Mouse (Mus musculus): ENCODE results near the gene Gm5134. TPM values are rescaled to one million over a fixed set of nuclear protein-coding genes. Genes with fewer than 3 reads are reported as not detected.

Gene Gm5134
- total and polyA plus RNA-seq, 3 experiments, result not detected

GRCm38 (mm10) chr10:75910698-75911097 is 43.6 kb upstream of the Gm5134 start:
- Histone ChIP-seq H3K4me3 (ENCODE audit: control insufficient read depth in 1 of 2, insufficient read depth in 1 of 2, low read depth in 2 of 2, low read length in 2 of 2) (no peak overlapping the region), H3K4me1 (ENCODE audit: control insufficient read depth in 1 of 2, insufficient read depth in 2 of 2, low read length in 2 of 2) (peaks cover 0 to 5% of the 10 kb centered on the region in 2 experiments; a peak in 1 of 4 replicates), H3K27ac (ENCODE audit: control insufficient read depth, low read depth, low read length) (no peak overlapping the region), H3K9ac (ENCODE audit: control insufficient read depth, low read depth, low read length, poor library complexity, severe bottlenecking) (no peak overlapping the region), H3K36me3 (ENCODE audit: control insufficient read depth in 1 of 2, insufficient read depth in 2 of 2, low read length in 2 of 2) (peaks cover 5 to 22% of the 10 kb centered on the region in 2 experiments), H3K27me3 (ENCODE audit: control insufficient read depth in 1 of 2, insufficient read depth in 2 of 2, low read length in 2 of 2) (no peaks in the 10 kb centered on the region), H3K79me2 (ENCODE audit: control insufficient read depth, insufficient read depth, low read length, poor library complexity) (no peaks in the 10 kb centered on the region), H3K9me3 (replicated peaks; ENCODE audit: insufficient read depth, low read length) (no peaks in the 10 kb centered on the region)
- no peak for TF ChIP-seq MYC (IDR thresholded peaks at IDR 0.05; ENCODE audit: low read depth, low read length)
- no peak for TF ChIP-seq TAL1 (IDR thresholded peaks at IDR 0.05; ENCODE audit: low read length)
- no peak for TF ChIP-seq POLR2AphosphoS5 (IDR thresholded peaks at IDR 0.05; ENCODE audit: borderline replicate concordance, low read depth, low read length)
- no peak for TF ChIP-seq EP300 (IDR thresholded peaks at IDR 0.05; ENCODE audit: low read depth in 1 of 2, low read length in 2 of 2)
- TF ChIP-seq HCFC1 (IDR thresholded peaks at IDR 0.05; ENCODE audit: low read depth, low read length), result no peak
- TF ChIP-seq TBP (IDR thresholded peaks at IDR 0.05; ENCODE audit: low read depth, low read length), result no peak
- no peak for TF ChIP-seq ETS1 (IDR thresholded peaks at IDR 0.05; ENCODE audit: low read depth, low read length)
- no peak for TF ChIP-seq E2F4 (IDR thresholded peaks at IDR 0.05; ENCODE audit: borderline replicate concordance, low read depth, low read length)
- DNase-seq (ENCODE audit: low read depth, low spot score), result no peak

- no peak overlapping the region for H3K4me3 ChIP-seq (ENCODE audit: control insufficient read depth in 1 of 2, insufficient read depth in 1 of 2, low read depth in 2 of 2, low read length in 2 of 2)
- no peak for DNase-seq (ENCODE audit: low read depth, low spot score)
- H3K4me1 ChIP-seq (ENCODE audit: control insufficient read depth in 1 of 2, insufficient read depth in 2 of 2, low read length in 2 of 2), result peaks cover 0 to 5% of the 10 kb centered on the region in 2 experiments; a peak in 1 of 4 replicates
- H3K27ac ChIP-seq (ENCODE audit: control insufficient read depth, low read depth, low read length), result no peak overlapping the region
- no peak overlapping the region for H3K9ac ChIP-seq (ENCODE audit: control insufficient read depth, low read depth, low read length, poor library complexity, severe bottlenecking)
- H3K9me3 ChIP-seq (replicated peaks; ENCODE audit: insufficient read depth, low read length), result no peaks in the 10 kb centered on the region
- H3K79me2 ChIP-seq (ENCODE audit: control insufficient read depth, insufficient read depth, low read length, poor library complexity), result peaks cover 4% of the 10 kb centered on the region; the same call in 1 of the 2 replicates
- H3K36me3 ChIP-seq (ENCODE audit: control insufficient read depth in 1 of 2, insufficient read depth in 2 of 2, low read length in 2 of 2), result peaks cover 5 to 24% of the 10 kb centered on the region in 2 experiments
- H3K27me3 ChIP-seq (ENCODE audit: control insufficient read depth in 1 of 2, insufficient read depth in 2 of 2, low read length in 2 of 2), result no peaks in the 10 kb centered on the region
- no peak for TF ChIP-seq USF2 (IDR thresholded peaks at IDR 0.05; ENCODE audit: borderline replicate concordance in 1 of 2, insufficient read depth in 1 of 2, low read depth in 1 of 2, low read length in 2 of 2)
- no peak for TF ChIP-seq HCFC1 (IDR thresholded peaks at IDR 0.05; ENCODE audit: low read depth, low read length)
- 0 out of 4 replicates have a peak, but pooled peaks of 1 of the 2 experiments have one; percentile 11 for TF ChIP-seq EP300 (IDR thresholded peaks at IDR 0.05; ENCODE audit: low read depth in 1 of 2, low read length in 2 of 2)
- no peak for TF ChIP-seq USF1 (IDR thresholded peaks at IDR 0.05; ENCODE audit: low read depth, low read length)
- no peak for TF ChIP-seq TBP (IDR thresholded peaks at IDR 0.05; ENCODE audit: low read depth, low read length)
- TF ChIP-seq RAD21 (IDR thresholded peaks at IDR 0.05; ENCODE audit: low read depth, low read length), result no peak
- TF ChIP-seq E2F4 (IDR thresholded peaks at IDR 0.05; ENCODE audit: borderline replicate concordance, low read depth, low read length), result no peak
- TF ChIP-seq MEF2A (IDR thresholded peaks at IDR 0.05; ENCODE audit: extremely low read depth, insufficient replicate concordance, low read depth, low read length, poor library complexity, severe bottlenecking), result no peak
- no peak for TF ChIP-seq MYB (IDR thresholded peaks at IDR 0.05; ENCODE audit: low read depth, low read length)
- no peak for TF ChIP-seq MXI1 (IDR thresholded peaks at IDR 0.05; ENCODE audit: low read depth, low read length)
- no peak for TF ChIP-seq ZC3H11A (IDR thresholded peaks at IDR 0.05; ENCODE audit: low read depth, low read length)
- 0 out of 2 replicates have a peak, but pooled peaks have one; percentile 14 for TF ChIP-seq SIN3A (IDR thresholded peaks at IDR 0.05; ENCODE audit: low read length)
- TF ChIP-seq UBTF (IDR thresholded peaks at IDR 0.05; ENCODE audit: borderline replicate concordance, insufficient read depth, low read depth, low read length), result no peak
- TF ChIP-seq GATA1 (IDR thresholded peaks at IDR 0.05; ENCODE audit: low read depth, low read length), result no peak
- no peak for TF ChIP-seq CHD1 (IDR thresholded peaks at IDR 0.05; ENCODE audit: low read depth, low read length)
These were observed 41.2 kb upstream of the Gm5134 start for GRCm38 (mm10) chr10:75913013-75913589.
